Mouse (Mus musculus) megakaryocyte, embryonic 14.5 days (primary cell): Measurements from ENCODE around the gene Fam186b.

ENCODE experiments used
- FLI1 ChIP-seq: IDR thresholded peaks from 2 replicates; pipeline ENCODE4 v1.6.1; 2012; ENCODE audit warnings: low read length, inconsistent platforms, mixed read lengths
- GATA1 ChIP-seq: IDR thresholded peaks from 3 replicates; pipeline ENCODE4 v1.6.1; 2012; ENCODE audit warnings: mixed read lengths, low read length, inconsistent platforms, borderline replicate concordance

DNA sequence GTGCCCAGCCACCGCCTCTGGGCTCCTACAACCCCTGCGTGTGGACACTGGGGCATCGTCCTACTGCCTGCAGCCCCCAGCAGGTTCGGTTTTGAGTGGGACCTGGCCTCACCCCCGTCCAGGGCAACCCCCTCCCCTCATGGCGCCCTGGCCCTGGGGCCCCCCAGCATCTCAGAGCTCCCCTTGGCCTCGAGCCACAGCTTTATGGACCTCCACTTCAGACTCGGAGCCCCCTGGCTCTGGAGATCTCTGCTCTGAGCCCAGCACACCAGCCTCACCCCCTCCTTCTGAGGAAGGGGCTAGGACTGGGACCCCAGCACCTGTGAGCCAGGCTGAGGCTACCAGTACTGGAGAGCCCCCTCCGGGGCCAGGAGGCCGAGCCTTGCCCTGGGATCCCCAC lies 53.6 kb downstream of the Fam186b start:
- TF ChIP-seq GATA1, result no peak
- TF ChIP-seq FLI1, result no peak
